Mouse (Mus musculus) embryonic facial prominence, embryonic 10.5 days (tissue): ENCODE data around the gene Auts2. TPM values are rescaled to one million over a fixed set of nuclear protein-coding genes. Genes with fewer than 3 reads are reported as not detected.

Source experiments
- DNase-seq: peaks from one replicate; pipeline ENCODE4 v3.0.0-alpha.2; 2017; ENCODE audit warnings: low spot score
- H3K27ac ChIP-seq: fragments of 300-500 bp; sonication (generic); replicated peaks from 2 replicates; pipeline ENCODE4 v1.5.1; 2016; ENCODE audit warnings: mild to moderate bottlenecking
- H3K27me3 ChIP-seq: fragments of 300-500 bp; sonication (generic); replicated peaks from 2 replicates; pipeline ENCODE4 v1.6.1; 2016; ENCODE audit warnings: low read depth, mild to moderate bottlenecking; ENCODE audit not compliant: poor library complexity, severe bottlenecking
- H3K36me3 ChIP-seq: fragments of 300-500 bp; sonication (generic); replicated peaks from 2 replicates; pipeline ENCODE4 v1.6.1; 2016; ENCODE audit warnings: mild to moderate bottlenecking, moderate library complexity
- H3K4me1 ChIP-seq: fragments of 300-500 bp; sonication (generic); 2 replicates; pipeline ENCODE4 v1.6.1; 2016
- H3K4me3 ChIP-seq: fragments of 300-500 bp; sonication (generic); 2 replicates; pipeline ENCODE4 v1.5.1; 2016; ENCODE audit warnings: mild to moderate bottlenecking, moderate library complexity
- H3K9me3 ChIP-seq: fragments of 300-500 bp; sonication (generic); 2 replicates; pipeline ENCODE4 v1.6.1; 2016; ENCODE audit warnings: mild to moderate bottlenecking
- WGBS: fragments of 180-500 bp; shearing (Covaris S2); methylation state at CpG from one replicate; pipeline ENCODE4 v1.1.7; 2016; 5-methylcytosine and 5-hydroxymethylcytosine counted together
- polyA plus RNA-seq: library from polyadenylated mRNA; unstranded; fragments of >200 nt; fragmentation: Nextera tagmentation; extraction: Ambion mirVana; gene quantifications from 2 replicates; pipeline ENCODE4 v1.2.1, GENCODE M21; 2016

The Auts2 gene
- polyA plus RNA-seq, 1 experiment from 2014 or later = 50.0 TPM

DNA sequence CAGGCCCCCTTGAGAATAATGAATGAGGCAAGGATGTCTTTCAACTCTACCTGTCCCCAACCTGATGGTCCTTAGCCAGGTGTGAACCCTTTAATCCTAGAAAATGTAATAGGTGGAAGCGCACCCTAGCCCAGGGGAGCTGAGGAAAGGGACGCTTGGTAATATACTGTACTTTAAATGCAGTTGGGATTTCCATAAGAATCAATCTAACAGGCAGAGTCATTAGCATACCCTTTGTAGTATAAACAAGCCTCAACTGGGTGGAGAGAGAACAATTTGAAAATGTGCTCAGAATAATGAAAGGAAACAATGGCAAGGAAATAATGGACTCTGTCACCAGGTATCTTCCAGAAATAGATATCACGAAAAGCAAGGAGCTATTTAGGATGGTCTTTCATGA, 16.7 kb downstream of the Auts2 start:
- H3K36me3 ChIP-seq = no peaks in the 10 kb centered on the region
- no peaks in the 10 kb centered on the region for H3K27me3 ChIP-seq
- no peak for DNase-seq
- no peak overlapping the region for H3K27ac ChIP-seq
- WGBS = 40% methylated on average over 3 of the region's 3 CpGs
- no peaks in the 10 kb centered on the region for H3K9me3 ChIP-seq
- peaks cover 87% of the 10 kb centered on the region for H3K4me1 ChIP-seq
- no peak overlapping the region for H3K4me3 ChIP-seq

DNA sequence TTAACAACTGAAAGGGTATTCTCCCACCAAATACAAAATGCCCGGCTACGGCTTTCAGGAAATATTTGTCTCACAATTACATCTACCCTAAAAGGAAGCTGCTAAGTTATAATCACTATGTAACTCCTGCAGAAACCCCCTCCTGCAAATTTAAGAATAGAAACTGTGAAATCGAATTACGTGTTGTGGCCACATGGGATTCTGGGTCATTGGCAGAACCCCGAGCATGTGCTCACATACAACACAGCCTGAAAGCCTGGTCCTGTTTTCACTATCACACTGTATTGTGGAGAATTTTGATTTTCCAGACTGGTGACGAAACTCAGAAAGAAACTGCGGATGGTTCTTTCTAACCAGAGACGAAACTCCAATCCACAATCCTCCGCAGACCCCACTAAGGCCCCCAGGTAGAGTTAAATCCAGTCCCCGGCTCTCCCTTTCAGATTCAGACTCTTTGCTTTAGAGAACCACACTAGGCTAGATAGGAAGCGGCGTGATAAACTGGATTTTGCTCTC, 21.7 kb downstream of the Auts2 start:
- no peaks in the 10 kb centered on the region for H3K36me3 ChIP-seq
- H3K4me3 ChIP-seq = no peak overlapping the region
- H3K9me3 ChIP-seq = no peaks in the 10 kb centered on the region
- H3K4me1 ChIP-seq = peaks cover 73% of the 10 kb centered on the region
- 0 out of 2 replicates have a peak, but pooled peaks cover 6% of the 10 kb centered on the region for H3K27me3 ChIP-seq
- WGBS = 41% methylated on average over 12 of the region's 12 CpGs
- no peak overlapping the region for H3K27ac ChIP-seq
- no peak for DNase-seq

DNA sequence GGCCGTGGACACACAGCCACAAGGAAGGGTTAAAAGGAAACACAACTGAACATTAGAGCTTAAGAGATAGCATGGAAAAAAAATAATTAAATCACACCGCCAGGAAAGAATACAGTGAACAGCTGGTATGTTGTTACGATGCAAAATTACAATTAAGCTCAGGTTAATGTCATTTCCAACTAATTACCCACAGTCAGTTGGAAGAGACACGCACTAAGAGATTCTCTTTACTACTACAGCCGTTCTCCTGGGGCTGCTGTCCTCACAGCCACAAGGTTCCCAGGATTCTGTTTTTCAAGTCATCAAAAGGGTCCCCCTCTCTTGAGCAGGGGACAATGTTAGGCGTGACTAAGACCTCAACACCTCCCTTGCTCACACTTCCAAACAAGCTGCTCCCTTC, 25.3 kb downstream of the Auts2 start:
- Histone ChIP-seq H3K27ac (no peak overlapping the region), H3K27me3 (0 out of 2 replicates have a peak, but pooled peaks cover 6% of the 10 kb centered on the region), H3K4me3 (no peak overlapping the region), H3K9me3 (no peaks in the 10 kb centered on the region), H3K4me1 (peaks cover 72% of the 10 kb centered on the region), H3K36me3 (no peaks in the 10 kb centered on the region)
- 69% methylated on average over 6 of the region's 6 CpGs for WGBS
- DNase-seq = no peak

DNA sequence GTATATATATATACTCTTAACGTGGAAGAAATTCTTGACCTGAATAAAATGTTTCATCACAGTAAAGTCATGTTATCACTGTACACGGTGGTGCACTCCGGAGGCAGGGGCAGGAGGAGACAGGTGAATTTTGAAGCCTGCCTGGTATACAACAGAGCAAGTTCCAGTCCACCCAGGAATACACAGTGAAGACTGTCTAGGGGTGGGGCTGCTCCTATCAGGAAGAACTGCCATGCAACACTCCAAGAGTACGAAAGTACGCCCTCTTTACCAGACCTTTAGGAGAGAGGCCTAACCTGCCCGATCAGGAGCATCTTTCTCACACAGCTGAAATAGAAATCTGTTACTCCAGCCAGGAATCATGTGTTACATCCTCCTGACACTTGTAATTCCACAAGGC, 28.6 kb downstream of the Auts2 start:
- H3K36me3 ChIP-seq = no peaks in the 10 kb centered on the region
- 0 out of 2 replicates have a peak, but pooled peaks cover 19% of the 10 kb centered on the region for H3K27me3 ChIP-seq
- H3K9me3 ChIP-seq = no peaks in the 10 kb centered on the region
- peaks cover 58% of the 10 kb centered on the region for H3K4me1 ChIP-seq
- no peak for DNase-seq
- WGBS = 86% methylated on average over 6 of the region's 6 CpGs
- H3K27ac ChIP-seq = no peak overlapping the region
- no peak overlapping the region for H3K4me3 ChIP-seq

DNA sequence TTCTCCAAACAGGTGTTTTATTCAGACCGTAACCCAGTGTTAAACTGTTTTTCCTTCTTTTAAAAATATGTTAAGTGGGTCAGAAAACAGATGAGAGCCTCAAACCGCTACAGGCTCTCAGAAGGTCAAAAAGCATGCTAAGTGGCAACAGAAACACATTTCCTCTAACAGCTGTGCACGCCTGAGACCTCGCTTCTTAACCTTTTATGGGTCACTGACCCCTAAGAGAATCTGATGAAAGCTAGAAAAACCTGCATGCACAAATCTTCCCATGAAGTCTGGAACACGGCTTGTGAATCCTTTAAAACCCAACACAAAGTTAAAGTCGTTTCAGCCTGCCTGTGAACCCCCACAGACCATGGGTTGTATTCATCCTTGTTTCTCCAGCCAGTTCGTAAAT, 29.9 kb downstream of the Auts2 start:
- peaks cover 53% of the 10 kb centered on the region for H3K4me1 ChIP-seq
- H3K27me3 ChIP-seq = 0 out of 2 replicates have a peak, but pooled peaks cover 13% of the 10 kb centered on the region
- WGBS = 29% methylated on average over 7 of the region's 7 CpGs
- no peak overlapping the region for H3K4me3 ChIP-seq
- no peaks in the 10 kb centered on the region for H3K36me3 ChIP-seq
- DNase-seq = no peak
- no peak overlapping the region for H3K27ac ChIP-seq
- H3K9me3 ChIP-seq = no peaks in the 10 kb centered on the region

DNA sequence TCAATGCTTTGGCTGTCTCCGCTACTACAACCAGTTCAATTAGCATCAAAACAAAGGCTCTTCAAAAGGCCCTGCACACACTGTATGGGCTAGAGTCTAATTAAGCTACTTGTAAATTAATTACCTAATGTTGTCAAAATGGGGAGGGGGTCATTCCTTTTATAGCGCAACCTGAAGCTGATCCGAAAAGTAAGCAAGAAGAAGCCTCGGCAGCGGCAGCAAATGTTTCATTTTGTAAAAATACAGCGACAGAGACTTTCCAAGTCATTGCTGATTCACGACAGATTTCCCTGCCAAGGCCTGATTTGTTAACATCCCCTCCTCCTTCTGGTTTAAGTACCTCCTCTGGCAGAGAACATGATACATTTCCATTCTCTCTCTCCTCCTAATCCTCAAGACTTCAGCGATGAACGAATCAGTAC, 33.7 kb downstream of the Auts2 start:
- 23% methylated on average over 9 of the region's 9 CpGs for WGBS
- Histone ChIP-seq H3K4me3 (no peak overlapping the region), H3K9me3 (no peaks in the 10 kb centered on the region), H3K36me3 (no peaks in the 10 kb centered on the region), H3K4me1 (peaks cover 45% of the 10 kb centered on the region), H3K27ac (no peak overlapping the region), H3K27me3 (0 out of 2 replicates have a peak, but pooled peaks cover 15% of the 10 kb centered on the region)
- no peak for DNase-seq

DNA sequence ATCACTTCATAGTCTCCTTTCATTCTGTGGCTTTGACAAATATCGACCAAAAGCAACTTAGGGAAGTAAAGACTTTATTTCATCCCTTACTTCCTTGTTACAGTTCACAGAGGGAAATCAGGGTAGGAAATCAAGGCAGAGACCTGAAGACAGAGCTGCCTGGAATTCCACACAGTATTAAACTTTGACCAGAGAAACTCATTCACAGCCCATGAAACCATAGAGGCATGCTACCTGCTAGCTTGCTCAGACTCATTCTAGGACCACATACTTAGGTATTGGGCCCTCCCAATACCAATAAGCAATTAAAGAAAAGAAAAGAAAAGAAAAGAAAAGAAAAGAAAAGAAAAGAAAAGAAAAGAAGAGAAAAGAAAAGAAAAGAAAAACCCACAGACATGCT, 38.3 kb downstream of the Auts2 start:
- Histone ChIP-seq H3K4me1 (peaks cover 42% of the 10 kb centered on the region), H3K27me3 (peaks cover 18% of the 10 kb centered on the region; the same call in 1 of the 2 replicates), H3K27ac (no peak overlapping the region), H3K36me3 (no peaks in the 10 kb centered on the region), H3K9me3 (no peaks in the 10 kb centered on the region), H3K4me3 (no peak overlapping the region)
- WGBS = 93% methylated on average over 1 of the region's 1 CpGs
- no peak for DNase-seq

DNA sequence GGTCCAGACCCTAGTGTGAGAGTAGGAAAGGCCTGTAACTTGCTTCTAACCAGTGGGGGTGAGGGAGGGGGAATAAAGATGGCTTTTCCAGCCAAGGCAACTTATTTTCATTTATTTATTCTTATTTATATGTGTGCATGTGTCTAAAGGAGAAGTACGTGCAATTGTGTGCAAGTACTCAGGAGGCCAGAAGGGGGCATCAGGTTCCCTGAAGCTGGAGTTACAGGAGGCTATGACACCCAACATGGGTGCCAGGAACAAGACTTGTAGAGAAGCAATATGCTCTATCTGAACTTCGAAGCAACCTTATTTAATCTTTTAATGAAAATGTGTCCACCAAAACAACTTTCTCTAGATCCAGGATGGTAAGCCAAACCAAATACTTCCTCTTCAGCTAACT, 39.7 kb downstream of the Auts2 start:
- Histone ChIP-seq H3K9me3 (no peaks in the 10 kb centered on the region), H3K4me1 (peaks cover 44% of the 10 kb centered on the region), H3K36me3 (no peaks in the 10 kb centered on the region), H3K4me3 (no peak overlapping the region), H3K27me3 (peaks cover 20% of the 10 kb centered on the region; the same call in 1 of the 2 replicates), H3K27ac (no peak overlapping the region)
- DNase-seq = no peak
- WGBS = 96% methylated on average over 2 of the region's 2 CpGs

DNA sequence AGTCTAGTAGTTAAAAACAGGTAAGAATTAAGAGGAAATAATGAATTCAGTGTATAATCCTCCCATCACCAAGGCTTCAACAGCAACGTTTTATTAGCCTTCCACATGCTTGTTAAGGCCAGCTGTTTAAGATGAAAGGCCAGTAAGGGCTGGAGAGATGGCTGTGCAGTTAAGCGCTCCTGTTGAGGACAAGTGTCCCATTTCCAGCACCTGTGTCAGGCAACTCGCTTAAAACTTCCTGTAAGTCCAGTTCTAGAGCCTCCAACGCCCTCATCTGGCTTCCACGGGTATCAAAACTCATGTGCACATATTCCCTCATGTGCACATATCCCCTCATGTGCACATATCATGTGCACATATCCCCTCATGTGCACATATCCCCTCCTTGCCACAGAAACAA, 41.1 kb downstream of the Auts2 start:
- no peak overlapping the region for H3K27ac ChIP-seq
- no peaks in the 10 kb centered on the region for H3K9me3 ChIP-seq
- DNase-seq = no peak
- H3K36me3 ChIP-seq = no peaks in the 10 kb centered on the region
- H3K27me3 ChIP-seq = peaks cover 21% of the 10 kb centered on the region; the same call in 1 of the 2 replicates
- H3K4me3 ChIP-seq = no peak overlapping the region
- 21% methylated on average over 5 of the region's 5 CpGs for WGBS
- H3K4me1 ChIP-seq = peaks cover 48% of the 10 kb centered on the region

DNA sequence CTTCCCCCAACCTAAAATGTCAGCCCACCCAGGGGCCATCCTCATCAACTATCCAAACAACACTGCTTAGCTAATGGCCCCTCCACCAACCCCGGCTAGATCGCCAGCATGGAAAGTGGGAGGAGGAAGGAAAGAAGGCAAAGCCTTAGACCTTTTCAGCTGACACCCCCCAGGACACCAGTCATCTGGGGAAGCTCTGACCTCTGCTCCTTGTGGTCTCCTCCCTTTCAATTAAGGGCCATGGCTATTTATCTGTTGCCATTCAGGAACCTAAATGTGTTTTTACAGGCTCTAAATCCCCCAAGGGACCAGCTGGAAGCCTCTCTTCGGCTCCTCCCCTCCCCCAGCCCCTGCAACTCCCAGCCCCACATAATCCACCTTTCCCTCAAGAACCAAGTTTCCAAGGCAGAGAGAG, 42.3 kb downstream of the Auts2 start:
- WGBS = 0% methylated on average over 3 of the region's 3 CpGs
- DNase-seq = peak; percentile 55
- no peaks in the 10 kb centered on the region for H3K9me3 ChIP-seq
- H3K36me3 ChIP-seq = no peaks in the 10 kb centered on the region
- H3K4me1 ChIP-seq = peaks cover 53% of the 10 kb centered on the region
- H3K27ac ChIP-seq = no peak overlapping the region
- H3K27me3 ChIP-seq = peaks cover 21% of the 10 kb centered on the region; the same call in 1 of the 2 replicates
- H3K4me3 ChIP-seq = peak overlapping the region; percentile 34

DNA sequence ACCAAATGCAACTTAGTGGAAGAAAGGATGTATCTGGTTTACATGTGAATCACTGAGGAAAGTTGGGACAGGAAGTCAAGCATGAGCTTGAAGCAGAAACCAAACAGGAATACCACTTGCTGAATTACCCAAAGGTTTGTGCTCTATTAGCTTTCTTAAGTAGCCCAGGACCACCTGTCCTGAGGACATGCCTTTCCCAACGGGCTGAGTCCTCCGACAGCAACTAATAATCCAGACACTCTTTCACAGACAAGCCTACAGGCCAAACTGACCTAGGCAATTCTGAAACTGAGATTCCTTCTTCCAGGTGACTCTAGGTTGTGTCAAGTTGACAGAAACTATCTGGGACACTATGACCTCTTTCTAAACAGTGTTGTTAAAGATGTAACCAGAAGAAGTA, 44.2 kb downstream of the Auts2 start:
- Histone ChIP-seq H3K36me3 (no peaks in the 10 kb centered on the region), H3K27me3 (peaks cover 21% of the 10 kb centered on the region; the same call in 1 of the 2 replicates), H3K4me3 (no peak overlapping the region), H3K27ac (no peak overlapping the region), H3K9me3 (no peaks in the 10 kb centered on the region), H3K4me1 (peaks cover 58% of the 10 kb centered on the region)
- no peak for DNase-seq
- WGBS = 54% methylated on average over 2 of the region's 2 CpGs

DNA sequence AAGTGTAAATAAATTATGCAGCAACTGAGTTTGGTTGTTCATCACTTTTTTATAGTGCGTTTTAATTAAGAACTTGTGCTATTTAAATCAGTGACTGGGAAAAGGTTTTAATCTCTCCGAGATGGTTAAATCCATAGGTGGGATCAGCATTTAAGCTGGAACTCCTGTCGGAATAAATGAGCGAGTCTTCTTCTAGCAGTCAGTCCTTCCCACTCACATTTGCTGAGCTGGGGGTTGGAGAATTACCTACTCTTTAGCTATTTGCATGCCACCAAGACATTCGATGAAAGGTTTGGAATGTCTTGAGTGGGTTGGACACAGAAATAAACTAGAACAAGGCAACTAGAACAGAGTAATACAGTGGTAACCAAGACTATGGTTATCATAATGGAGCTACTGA, 45.1 kb downstream of the Auts2 start:
- WGBS = 82% methylated on average over 5 of the region's 5 CpGs
- no peak for DNase-seq
- Histone ChIP-seq H3K9me3 (no peaks in the 10 kb centered on the region), H3K4me1 (peaks cover 58% of the 10 kb centered on the region), H3K36me3 (no peaks in the 10 kb centered on the region; the same call in 1 of the 2 replicates), H3K27me3 (peaks cover 16% of the 10 kb centered on the region; the same call in 1 of the 2 replicates), H3K27ac (no peak overlapping the region), H3K4me3 (no peak overlapping the region)

DNA sequence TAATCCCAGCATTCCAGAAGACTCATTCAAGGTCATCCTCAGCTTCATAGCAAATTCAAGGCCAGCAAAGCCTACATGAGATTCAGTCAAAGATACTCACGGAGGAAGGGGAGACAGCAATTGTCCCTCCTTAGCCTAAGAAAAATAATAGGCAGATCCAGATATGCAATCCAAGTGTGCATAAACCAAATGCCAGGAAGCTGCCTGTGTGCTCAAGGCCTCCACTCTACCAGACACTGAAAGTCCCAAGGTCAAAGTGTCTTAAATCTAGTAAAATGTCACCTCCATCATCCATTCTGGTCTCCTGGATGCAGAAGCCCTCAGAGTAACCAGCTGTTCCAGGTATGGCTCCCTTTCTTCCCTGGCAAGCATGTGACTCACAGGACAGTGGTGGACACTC, 50.4 kb downstream of the Auts2 start:
- peaks cover 56% of the 10 kb centered on the region for H3K4me1 ChIP-seq
- no peaks in the 10 kb centered on the region for H3K27me3 ChIP-seq
- 82% methylated on average over 1 of the region's 1 CpGs for WGBS

More for the DNA sequence above, 50.4 kb downstream of the Auts2 start:
- H3K9me3 ChIP-seq = no peaks in the 10 kb centered on the region
- H3K36me3 ChIP-seq = no peaks in the 10 kb centered on the region; the same call in 1 of the 2 replicates
- H3K27ac ChIP-seq = no peak overlapping the region
- DNase-seq = no peak
- H3K4me3 ChIP-seq = no peak overlapping the region
